Mouse (Mus musculus) right cerebral cortex, adult 2 months (tissue): ENCODE results near the gene Jak2.

Source experiments
- DNase-seq, 2 experiments: peaks; one replicate each; pipeline ENCODE4 v3.0.0; 2021 to 2022; ENCODE audit warnings: low spot score in 2 of 2

Gene Jak2

GRCm38 (mm10) chr19:29252831-29253545 is 1.4 kb downstream of the Jak2 start:
- DNase-seq, result no peak

GRCm38 (mm10) chr19:29253728-29254127 is 2.1 kb downstream of the Jak2 start:
- peak; percentile 85 for DNase-seq

- peak in 1 of 2 experiments; percentile 44 for DNase-seq
These were observed 3.0 kb downstream of the Jak2 start for GRCm38 (mm10) chr19:29254671-29255070.

- DNase-seq, result no peak
These were observed 3.8 kb downstream of the Jak2 start for GRCm38 (mm10) chr19:29255327-29256027.

GRCm38 (mm10) chr19:29261638-29262037 is 10.0 kb downstream of the Jak2 start:
- no peak for DNase-seq

- DNase-seq, result no peak
These were observed 11.9 kb downstream of the Jak2 start for GRCm38 (mm10) chr19:29263492-29263891.

GRCm38 (mm10) chr19:29265538-29265937 is 13.9 kb downstream of the Jak2 start:
- peak in 1 of 2 experiments; percentile 50 for DNase-seq

- DNase-seq, result no peak
These were observed 15.6 kb downstream of the Jak2 start for GRCm38 (mm10) chr19:29267075-29267868.

- DNase-seq, result no peak
These were observed 17.2 kb downstream of the Jak2 start for GRCm38 (mm10) chr19:29268788-29269321.

- DNase-seq, result no peak
These were observed 18.6 kb downstream of the Jak2 start for GRCm38 (mm10) chr19:29270226-29270625.

- peak; percentile 75 to 85 for DNase-seq
These were observed 19.5 kb downstream of the Jak2 start for GRCm38 (mm10) chr19:29271147-29271578.

GRCm38 (mm10) chr19:29272011-29272809 is 20.6 kb downstream of the Jak2 start:
- DNase-seq, result no peak

- DNase-seq, result no peak
These were observed 24.8 kb downstream of the Jak2 start for GRCm38 (mm10) chr19:29276414-29276813.

- DNase-seq, result no peak
These were observed 27.4 kb downstream of the Jak2 start for GRCm38 (mm10) chr19:29278944-29279587.

- DNase-seq, result peak; percentile 37 to 54
These were observed 33.8 kb downstream of the Jak2 start for GRCm38 (mm10) chr19:29285451-29285869.

GRCm38 (mm10) chr19:29287863-29288262 is 36.2 kb downstream of the Jak2 start:
- no peak for DNase-seq

- no peak for DNase-seq
These were observed 39.9 kb downstream of the Jak2 start for GRCm38 (mm10) chr19:29291532-29291931.

GRCm38 (mm10) chr19:29292546-29292945 is 40.9 kb downstream of the Jak2 start:
- DNase-seq, result no peak

- no peak for DNase-seq
These were observed 43.1 kb downstream of the Jak2 start for GRCm38 (mm10) chr19:29294756-29295155.

- DNase-seq, result no peak
These were observed 44.5 kb downstream of the Jak2 start for GRCm38 (mm10) chr19:29296166-29296565.

- DNase-seq, result no peak
These were observed 45.7 kb downstream of the Jak2 start for GRCm38 (mm10) chr19:29297366-29297765.
